Mouse (Mus musculus) liver, embryonic 14.5 days (tissue): ENCODE data around the gene Klhl31. TPM values are rescaled to one million over a fixed set of nuclear protein-coding genes. Genes with fewer than 3 reads are reported as not detected.
A peak's percentile ranks its signal among the peaks of the same experiment; 100 is the strongest.

Experiments used
- ATAC-seq: fragments of 200-750 bp; cut with Nextera tagmentation; 2 replicates; pipeline ENCODE4 v1.8.0; 2017; ENCODE audit warnings: moderate number of reproducible peaks, mild to moderate bottlenecking, moderate library complexity; ENCODE audit not compliant: insufficient read depth
- DNase-seq, 3 experiments: peaks; one replicate each; pipeline ENCODE4 v3.0.0-alpha.2; 2012 to 2013; ENCODE audit warnings: low read depth in 3 of 3, low spot score in 3 of 3
- H3K27ac ChIP-seq: fragments of 300-500 bp; sonication (generic); 2 replicates; pipeline ENCODE4 v1.5.1; 2014; ENCODE audit warnings: moderate library complexity, mild to moderate bottlenecking, control low read depth, inconsistent platforms
- H3K27me3 ChIP-seq: fragments of 300-500 bp; sonication (generic); 2 replicates; pipeline ENCODE4 v1.6.1; 2014; ENCODE audit warnings: mild to moderate bottlenecking, low read length, moderate library complexity; ENCODE audit not compliant: control insufficient read depth, insufficient read depth
- H3K36me3 ChIP-seq: fragments of 300-500 bp; sonication (generic); replicated peaks from 2 replicates; pipeline ENCODE4 v1.6.1; 2014; ENCODE audit warnings: low read depth; ENCODE audit not compliant: control insufficient read depth, insufficient read depth
- H3K4me1 ChIP-seq, 2 experiments: fragments of 200-500 bp in 1 of 2; fragments of 300-500 bp in 1 of 2; sonication (generic) in 1 of 2; replicated peaks; 2 replicates each; pipeline ENCODE4 v1.6.1; 2012 to 2014; ENCODE audit warnings: antibody characterized with exemption in 1 of 2, inconsistent platforms in 1 of 2, low read length in 1 of 2; ENCODE audit not compliant: control insufficient read depth in 2 of 2, insufficient read depth in 2 of 2
- H3K4me2 ChIP-seq: fragments of 300-500 bp; sonication (generic); 2 replicates; pipeline ENCODE4 v1.6.1; 2014; ENCODE audit warnings: low read depth, mild to moderate bottlenecking, control low read depth, moderate library complexity
- H3K4me3 ChIP-seq, 2 experiments: fragments of 200-500 bp in 1 of 2; fragments of 300-500 bp in 1 of 2; sonication (generic) in 1 of 2; 2 replicates each; pipeline ENCODE4 v1.5.1; 2012 to 2014; ENCODE audit warnings: low read depth in 2 of 2, low read length in 2 of 2, mild to moderate bottlenecking in 2 of 2, control low read depth in 1 of 2, inconsistent platforms in 1 of 2, moderate library complexity in 1 of 2; ENCODE audit not compliant: insufficient read depth in 1 of 2
- H3K9ac ChIP-seq: fragments of 300-500 bp; sonication (generic); replicated peaks from 2 replicates; pipeline ENCODE4 v1.6.1; 2014; ENCODE audit warnings: mild to moderate bottlenecking, control low read depth, moderate library complexity
- H3K9me3 ChIP-seq: fragments of 300-500 bp; sonication (generic); 2 replicates; pipeline ENCODE4 v1.6.1; 2016; ENCODE audit warnings: low read length, mixed read lengths; ENCODE audit not compliant: control insufficient read depth
- CTCF ChIP-seq: IDR thresholded peaks from 2 replicates; pipeline ENCODE4 v1.5.1; 2016; ENCODE audit warnings: antibody characterized with exemption, low read depth, control low read depth
- EP300 ChIP-seq: IDR thresholded peaks from 2 replicates; pipeline ENCODE4 v1.6.1; 2016; ENCODE audit warnings: antibody characterized with exemption, low read depth
- WGBS: fragments of 180-500 bp; shearing (Covaris S2); extraction: QIAGEN DNeasy Blood & Tissue Kit; methylation state at CpG from one replicate; pipeline ENCODE4 v1.1.7; 2014; ENCODE audit not compliant: insufficient replicate concordance; 5-methylcytosine and 5-hydroxymethylcytosine counted together
- polyA plus RNA-seq, 2 experiments: library from polyadenylated mRNA; depleted of rRNA in 1 of 2; stranded (reverse) in 1 of 2; unstranded in 1 of 2; fragments of >200 nt; fragmentation: Nextera tagmentation in 1 of 2; extraction: Ambion mirVana in 1 of 2; gene quantifications; 2 replicates each; pipeline versions ENCODE4 v1.2.1 to v1.2.3; 2012 to 2014

The Klhl31 gene
- polyA plus RNA-seq, 2 experiments: 0.01 TPM; not detected in 1

- Histone ChIP-seq H3K4me1 (no peaks in the 10 kb centered on the region), H3K9ac (no peak overlapping the region), H3K4me3 (no peak overlapping the region), H3K9me3 (no peaks in the 10 kb centered on the region), H3K27ac (no peak overlapping the region), H3K4me2 (no peak overlapping the region), H3K27me3 (no peaks in the 10 kb centered on the region), H3K36me3 (no peaks in the 10 kb centered on the region)
- no peak for ATAC-seq
- DNase-seq: no peak
- 61% methylated on average over 4 of the region's 4 CpGs for WGBS
- no peak for TF ChIP-seq EP300
- TF ChIP-seq CTCF: no peak
Observed at GRCm38 (mm10) chr9:77673218-77673617, 36.9 kb downstream of the Klhl31 start.

GRCm38 (mm10) chr9:77673986-77674385, 37.7 kb downstream of the Klhl31 start:
- Histone ChIP-seq H3K27me3 (no peaks in the 10 kb centered on the region), H3K4me2 (no peak overlapping the region), H3K9ac (no peak overlapping the region), H3K27ac (no peak overlapping the region), H3K4me3 (no peak overlapping the region), H3K9me3 (no peaks in the 10 kb centered on the region), H3K36me3 (no peaks in the 10 kb centered on the region), H3K4me1 (no peaks in the 10 kb centered on the region)
- WGBS: 57% methylated on average over 2 of the region's 2 CpGs
- DNase-seq (no peak), ATAC-seq (no peak)
- no peak for TF ChIP-seq CTCF

DNA sequence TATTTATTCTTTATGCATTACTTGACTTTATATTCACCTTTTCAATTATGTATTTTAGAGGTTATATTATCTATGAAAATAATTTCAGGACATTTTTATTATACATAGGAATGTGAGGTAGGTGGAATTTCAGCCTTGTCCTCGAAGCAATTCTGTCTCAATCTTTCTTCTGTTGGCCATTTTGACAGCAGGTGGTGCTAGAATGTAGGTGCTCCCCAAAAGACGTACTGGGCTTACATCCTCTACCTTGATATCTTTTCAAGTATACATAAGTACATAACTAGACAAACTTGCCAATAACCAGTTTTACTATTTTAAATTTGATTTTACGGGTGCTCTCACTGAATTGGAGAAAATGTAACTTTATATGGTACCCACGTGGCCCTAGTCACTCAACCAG, 48.6 kb downstream of the Klhl31 start:
- no peaks in the 10 kb centered on the region for H3K9me3 ChIP-seq
- TF ChIP-seq CTCF: peak; percentile 5; the same call in 1 of the 2 replicates
- no peak for TF ChIP-seq EP300
- H3K4me3 ChIP-seq: no peak overlapping the region
- DNase-seq: no peak
- WGBS: 56% methylated on average over 4 of the region's 4 CpGs
- no peak overlapping the region for H3K27ac ChIP-seq
- H3K4me1 ChIP-seq: no peaks in the 10 kb centered on the region
- H3K4me2 ChIP-seq: no peak overlapping the region
- no peak overlapping the region for H3K9ac ChIP-seq
- ATAC-seq: no peak
- no peaks in the 10 kb centered on the region for H3K36me3 ChIP-seq
- H3K27me3 ChIP-seq: no peaks in the 10 kb centered on the region

DNA sequence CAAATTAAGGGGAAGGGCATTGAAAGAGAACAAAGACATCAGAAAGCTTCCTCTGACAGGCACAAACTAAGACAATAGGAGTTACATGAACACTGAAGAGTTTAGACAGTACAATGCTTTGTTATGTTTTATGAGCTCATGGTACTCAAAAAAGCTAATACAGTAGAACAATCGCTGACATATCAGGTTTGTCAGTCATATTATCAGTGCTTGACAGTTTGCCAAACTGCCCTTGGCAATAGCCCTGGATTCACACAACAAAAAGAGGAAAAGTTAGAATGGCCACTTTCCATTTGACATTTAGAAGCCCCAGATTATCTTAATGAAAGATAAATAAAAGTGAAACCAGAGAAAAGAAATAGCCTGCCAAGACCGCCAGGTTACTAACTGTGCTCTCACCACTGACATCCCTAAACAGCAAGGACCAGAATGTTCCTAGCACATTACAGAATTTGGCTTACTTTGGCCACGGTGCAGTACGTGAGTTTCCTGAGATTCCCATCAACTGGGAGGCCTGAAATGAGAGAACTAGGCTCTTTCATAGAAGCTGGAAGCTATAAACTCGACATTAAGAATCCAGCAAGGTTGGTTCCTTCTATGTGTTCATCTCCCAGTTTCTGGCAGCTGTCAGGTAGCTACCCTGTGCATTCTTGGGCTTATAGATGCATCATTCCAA, 49.7 kb downstream of the Klhl31 start:
- H3K4me2 ChIP-seq: no peak overlapping the region
- no peak overlapping the region for H3K9ac ChIP-seq
- ATAC-seq (no peak), DNase-seq (no peak)
- H3K36me3 ChIP-seq: no peaks in the 10 kb centered on the region
- H3K27me3 ChIP-seq: no peaks in the 10 kb centered on the region
- H3K4me1 ChIP-seq: no peaks in the 10 kb centered on the region
- no peak overlapping the region for H3K4me3 ChIP-seq
- WGBS: 58% methylated on average over 5 of the region's 5 CpGs
- no peak overlapping the region for H3K27ac ChIP-seq
- no peaks in the 10 kb centered on the region for H3K9me3 ChIP-seq
- no peak for TF ChIP-seq EP300
- TF ChIP-seq CTCF: no peak

DNA sequence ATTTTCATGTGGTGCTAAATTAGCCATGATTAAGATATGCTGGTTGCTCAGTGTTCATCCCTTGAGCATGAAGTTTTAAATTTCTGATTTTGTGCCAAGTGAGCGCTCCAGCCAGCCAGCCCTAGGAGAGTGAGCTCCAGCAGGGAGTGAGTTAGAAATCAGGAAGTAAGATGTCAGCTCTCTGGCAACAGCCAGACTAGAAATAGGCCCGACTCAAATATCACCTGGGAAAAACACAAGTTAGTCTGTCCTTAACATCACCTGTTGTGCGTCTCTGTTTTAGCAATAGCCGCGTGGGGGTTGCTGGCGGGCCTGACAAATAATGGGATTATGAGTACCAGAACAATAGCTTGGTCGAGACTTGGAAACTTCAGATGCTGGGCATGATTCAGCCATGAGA, 56.4 kb downstream of the Klhl31 start:
- TF ChIP-seq CTCF (no peak), EP300 (no peak)
- Histone ChIP-seq H3K27me3 (no peaks in the 10 kb centered on the region), H3K36me3 (no peaks in the 10 kb centered on the region), H3K9me3 (no peaks in the 10 kb centered on the region), H3K4me2 (no peak overlapping the region), H3K27ac (no peak overlapping the region), H3K9ac (no peak overlapping the region), H3K4me3 (no peak overlapping the region), H3K4me1 (no peaks in the 10 kb centered on the region)
- 59% methylated on average over 7 of the region's 7 CpGs for WGBS
- ATAC-seq (no peak), DNase-seq (no peak)
